Comparison of ENCODE assay signal across 8 mouse cellular contexts in the genomic region with DNA sequence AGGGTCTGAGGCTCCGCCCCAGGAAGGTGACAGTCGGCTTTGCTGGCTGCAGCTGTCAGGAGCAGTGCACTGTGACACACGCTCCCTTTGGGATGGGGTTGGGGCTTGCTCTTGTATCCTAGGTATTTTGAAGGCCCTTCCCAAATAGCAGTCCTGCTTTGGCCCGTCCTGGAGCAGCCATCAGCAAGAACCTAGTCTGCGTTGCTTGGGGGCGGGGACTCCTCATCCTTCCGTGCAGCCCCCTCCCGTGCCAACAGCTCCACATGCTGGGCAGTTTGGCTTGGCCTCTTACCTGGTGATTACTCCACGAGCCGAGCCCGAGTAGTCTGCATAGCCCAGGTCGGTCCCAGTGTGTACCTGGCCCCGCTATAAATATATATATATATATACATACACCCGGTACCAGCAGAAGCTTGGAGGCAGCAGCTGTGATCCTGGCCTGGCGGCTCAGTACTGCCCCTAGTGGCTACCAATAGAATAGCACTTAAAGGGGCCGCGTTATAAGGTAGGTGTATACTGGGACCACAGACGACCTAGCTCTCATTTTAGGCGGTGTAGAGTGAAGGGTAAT. TPM values are rescaled to one million over a fixed set of nuclear protein-coding genes. Genes with fewer than 3 reads are reported as not detected.
DNase-seq lines count a peak whose midpoint lies in the region; ATAC-seq and TF ChIP-seq lines count a peak whose summit lies in the region.

Gene Ajm1, minus strand, starts transcription at position 464 of the 571 bp plus-strand sequence.

- 3% methylated on average over 19 of the region's 19 CpGs for WGBS in hindbrain, postnatal 0 days

- peak within 1 kb of the TSS; percentile 64 for H3K9ac ChIP-seq in hindbrain, postnatal 0 days (replicated peaks; ENCODE audit: low read length)

- peak; percentile 63 for DNase-seq in gastrocnemius, adult 2 months
- DNase-seq in gastrocnemius, adult 8-10 months (ENCODE audit: low spot score in 2 of 2) = no peak
- peak; percentile 86 for DNase-seq in cerebellum, adult 8-10 months
- DNase-seq in hindbrain, postnatal 0 days (ENCODE audit: low spot score) = peak; percentile 85
- peak; percentile 82 to 92 for DNase-seq in left cerebral cortex, postnatal 25 days (ENCODE audit: low spot score in 2 of 2)
- peak; percentile 70 for DNase-seq in right cerebral cortex, postnatal 4 days

- H3K27ac ChIP-seq in gastrocnemius, adult 2 months = no peak within 1 kb of the TSS
- peak within 1 kb of the TSS; percentile 81 for H3K27ac ChIP-seq in hindbrain, postnatal 0 days

- no peaks in the 10 kb centered on the region for H3K9me3 ChIP-seq in hindbrain, postnatal 0 days (ENCODE audit: low read length)

- peaks cover 17% of the 10 kb centered on the region; the same call in 1 of the 2 replicates for H3K36me3 ChIP-seq in hindbrain, postnatal 0 days (ENCODE audit: insufficient read depth, low read length)

- peak within 1 kb of the TSS; percentile 82 for H3K4me2 ChIP-seq in hindbrain, postnatal 0 days (ENCODE audit: low read depth, low read length)

- intact Hi-C loops in gastrocnemius, adult 2 months (cut with DNase I) = loop anchor here (2.0 kb wide), 1 partner anchor 71 kb away; no protein-coding TSS in a partner anchor
- intact Hi-C loops in left cerebral cortex, postnatal 25 days (cut with DNase I) = no loop called here

- H3K27me3 ChIP-seq in hindbrain, postnatal 0 days (ENCODE audit: insufficient read depth, low read length) = peaks cover 34% of the 10 kb centered on the region

- no peak; the same call in 1 of the 2 replicates for TF ChIP-seq CTCF in gastrocnemius, adult 2 months (IDR thresholded peaks at IDR 0.05)
- TF ChIP-seq CTCF in hindbrain, postnatal 0 days (IDR thresholded peaks at IDR 0.05; ENCODE audit: low read depth) = peak; percentile 96

- H3K4me1 ChIP-seq in hindbrain, postnatal 0 days (ENCODE audit: insufficient read depth, low read length) = peaks cover 31% of the 10 kb centered on the region

- H3K4me3 ChIP-seq in gastrocnemius, adult 2 months = peak within 1 kb of the TSS; percentile 66
- peak within 1 kb of the TSS; percentile 48 for H3K4me3 ChIP-seq in hindbrain, postnatal 0 days (ENCODE audit: low read length)

- peak; percentile 31 for ATAC-seq in frontal cortex, adult (ENCODE audit: low TSS enrichment)
- ATAC-seq in hindbrain, postnatal 0 days = peak; percentile 81
- peak; percentile 74 for ATAC-seq in megakaryocyte progenitor cell, adult 5-6 weeks (replicated peaks; ENCODE audit: poor library complexity)

RNA-seq across cellular contexts. Expression of gene Ajm1, which starts in this region (rescaled TPM):
- not detected for total RNA-seq in gastrocnemius, adult 2 months (2021)
- total RNA-seq in gastrocnemius, adult 8-10 months (2022) = under 1 TPM; 0.13 to 0.20 (median 0.16) TPM
- 22.4 and 29.1 TPM in 2 replicates for total RNA-seq in hindbrain, postnatal 0 days (2014; rRNA removed)
- polyA plus RNA-seq in hindbrain, postnatal 0 days (2015; fragmentation: Nextera tagmentation; extraction: Ambion mirVana) = 18.8 and 19.8 TPM in 2 replicates
- 100 to 1,000 TPM; 109 to 120 TPM for total RNA-seq in left cerebral cortex, postnatal 25 days (2021)
- total RNA-seq in megakaryocyte progenitor cell, adult 5-6 weeks (2015) = not detected in 2 replicates
- total RNA-seq in megakaryocyte progenitor cell, adult 5-6 weeks (2017) = 0.10 TPM in 1 of 2 replicates, not detected in the other

Comparison
In these comparisons a context has a peak if more than half of its experiments do, and no peak if none do; other contexts are left out.
1. RNA of gene Ajm1 (total RNA-seq): 109 to 120 TPM in left cerebral cortex, postnatal 25 days and 22.4 to 29.1 TPM in hindbrain, postnatal 0 days; 0.13 to 0.20 TPM in gastrocnemius, adult 8-10 months, not detected in gastrocnemius, adult 2 months and 0.10 TPM in megakaryocyte progenitor cell, adult 5-6 weeks; every median in the first group is over 10 times any median in the second.
2. Peak in DNase-seq and H3K4me3 ChIP-seq in gastrocnemius, adult 2 months; RNA of the gene not detected or under 1 TPM.
3. Peak in ATAC-seq in megakaryocyte progenitor cell, adult 5-6 weeks; RNA of the gene not detected or under 1 TPM.
4. DNase-seq: peak in cerebellum, adult 8-10 months (single experiment), hindbrain, postnatal 0 days (single experiment), left cerebral cortex, postnatal 25 days (2 of 2) and right cerebral cortex, postnatal 4 days (single experiment); none in gastrocnemius, adult 8-10 months (0 of 2).
5. ATAC-seq: peak in every context shown above with its lines; median percentile 81 in hindbrain, postnatal 0 days; 74 in megakaryocyte progenitor cell, adult 5-6 weeks; 31 in frontal cortex, adult.